16 mouse cellular contexts compared by ENCODE assay signal in genomic region chr1:87580824-87581223, GRCm38 (mm10). TPM values are rescaled to one million over a fixed set of nuclear protein-coding genes. Genes with fewer than 3 reads are reported as not detected.
DNase-seq lines count a peak whose midpoint lies in the region; ATAC-seq and TF ChIP-seq lines count a peak whose summit lies in the region.
"Had no signal": no experiment of that assay in that cellular context is flagged by ENCODE, and none has a peak within 500 bp of the region (broad histone marks: within the 10 kb centered on the region; RNA-seq: fewer than 3 reads in every experiment).

No protein-coding gene starts in this region.

- no peak overlapping the region for H3K4me2 ChIP-seq in CH12.LX (ENCODE audit: insufficient read depth, low read depth, poor library complexity, severe bottlenecking)
- no peak overlapping the region for H3K4me2 ChIP-seq in midbrain, embryonic 12.5 days (replicated peaks)
- H3K4me2 ChIP-seq: embryonic facial prominence, embryonic 15.5 days; heart, embryonic 15.5 days; liver, embryonic 15.5 days; stomach, embryonic 15.5 days had no signal

- TF ChIP-seq EP300 in CH12.LX (IDR thresholded peaks at IDR 0.05; ENCODE audit: low read length), result no peak

- H3K4me1 ChIP-seq in CH12.LX (ENCODE audit: control insufficient read depth in 1 of 2, insufficient read depth in 2 of 2), result peaks cover 0 to 8% of the 10 kb centered on the region in 2 experiments; a peak in 2 of 4 replicates
- H3K4me1 ChIP-seq in midbrain, embryonic 12.5 days, result peaks cover 4% of the 10 kb centered on the region
- H3K4me1 ChIP-seq: embryonic facial prominence, embryonic 15.5 days; limb, embryonic 10.5 days; liver, embryonic 15.5 days; stomach, embryonic 15.5 days had no signal

- no peak overlapping the region for H3K9ac ChIP-seq in CH12.LX (ENCODE audit: insufficient read depth, low read depth)
- no peak overlapping the region for H3K9ac ChIP-seq in midbrain, embryonic 12.5 days (replicated peaks)
- H3K9ac ChIP-seq: embryonic facial prominence, embryonic 15.5 days; heart, embryonic 15.5 days; liver, embryonic 15.5 days; stomach, embryonic 15.5 days had no signal

- peak in 1 of 2 experiments; percentile 33; a peak in 2 of 4 replicates for TF ChIP-seq CTCF in CH12.LX (conservative IDR thresholded peaks at IDR 0.05 in 1 of 2, IDR thresholded peaks at IDR 0.05 in 1 of 2; ENCODE audit: low read depth in 2 of 2, low read length in 2 of 2)

- H3K27me3 ChIP-seq in CH12.LX (replicated peaks), result peaks cover 2% of the 10 kb centered on the region
- H3K27me3 ChIP-seq in midbrain, embryonic 12.5 days, result peaks cover 12% of the 10 kb centered on the region; the same call in 1 of the 2 replicates
- H3K27me3 ChIP-seq: embryonic facial prominence, embryonic 15.5 days; heart, embryonic 15.5 days; stomach, embryonic 15.5 days had no signal

- WGBS in midbrain, embryonic 12.5 days, result 1% methylated on average over 3 of the region's 3 CpGs

- DNase-seq in 416B (ENCODE audit: low read depth), result peak; percentile 31
- peak; percentile 18 for DNase-seq in CH12.LX (ENCODE audit: extremely low read depth)
- DNase-seq in embryo, embryonic 10.5 days (ENCODE audit: low spot score), result peak; percentile 59
- no peak for DNase-seq in ovary, adult 18-20 months (ENCODE audit: low spot score)
- no peak for DNase-seq in lung, postnatal 4 days
- no peak for DNase-seq in ovary, postnatal 36 days (ENCODE audit: low spot score)
- DNase-seq: adrenal gland, postnatal 14 days; cerebellum, adult 8-10 months had no signal

- dilution Hi-C loops in CH12.LX (cut with MboI; ENCODE audit: extremely low pct_ligation_motif_present, extremely low pct_unique_long_range_greater_than_20kb, low sequenced_read_pairs), result no loop called here

- H3K36me3 ChIP-seq in CH12.LX (replicated peaks in 1 of 2; ENCODE audit: control insufficient read depth in 1 of 2, insufficient read depth in 1 of 2, low read length in 1 of 2), result no peaks in the 10 kb centered on the region
- no peaks in the 10 kb centered on the region for H3K36me3 ChIP-seq in midbrain, embryonic 12.5 days
- H3K36me3 ChIP-seq: embryonic facial prominence, embryonic 15.5 days; heart, embryonic 15.5 days; limb, embryonic 10.5 days; liver, embryonic 15.5 days; stomach, embryonic 15.5 days had no signal

- H3K4me3 ChIP-seq in CH12.LX (replicated peaks in 1 of 3; ENCODE audit: low read depth in 2 of 3, low read length in 2 of 3, poor library complexity in 1 of 3), result no peak overlapping the region
- H3K4me3 ChIP-seq in midbrain, embryonic 12.5 days, result no peak overlapping the region
- H3K4me3 ChIP-seq: embryonic facial prominence, embryonic 15.5 days; heart, embryonic 15.5 days; limb, embryonic 10.5 days; liver, embryonic 15.5 days; stomach, embryonic 15.5 days had no signal

- H3K79me2 ChIP-seq in CH12.LX (replicated peaks; ENCODE audit: control insufficient read depth, extremely low read depth, insufficient read depth, poor library complexity, severe bottlenecking), result no peaks in the 10 kb centered on the region

- no peak for TF ChIP-seq POLR2A in CH12.LX (IDR thresholded peaks at IDR 0.05; ENCODE audit: low read depth, low read length)

- no peak overlapping the region for H3K27ac ChIP-seq in CH12.LX (ENCODE audit: insufficient read depth, low read depth)
- H3K27ac ChIP-seq in midbrain, embryonic 12.5 days (replicated peaks), result no peak overlapping the region
- H3K27ac ChIP-seq: embryonic facial prominence, embryonic 15.5 days; heart, embryonic 15.5 days; kidney, postnatal 0 days; limb, embryonic 10.5 days; liver, embryonic 15.5 days; macrophage; stomach, embryonic 15.5 days had no signal

- H3K9me3 ChIP-seq in CH12.LX (replicated peaks; ENCODE audit: low read length), result no peaks in the 10 kb centered on the region
- no peaks in the 10 kb centered on the region for H3K9me3 ChIP-seq in midbrain, embryonic 12.5 days
- H3K9me3 ChIP-seq: embryonic facial prominence, embryonic 15.5 days; heart, embryonic 15.5 days; limb, embryonic 10.5 days; liver, embryonic 15.5 days; stomach, embryonic 15.5 days had no signal

- in situ Hi-C loops in CH12.LX (cut with MboI; ENCODE audit: low pct_ligation_motif_present, low pct_unique_long_range_greater_than_20kb, low sequenced_read_pairs), result no loop called here

- peak; percentile 52; the same call in 1 of the 2 replicates for ATAC-seq in midbrain, embryonic 12.5 days (ENCODE audit: low FRiP score, low read depth)

- peak; percentile 31 for TF ChIP-seq RAD21 in CH12.LX (IDR thresholded peaks at IDR 0.05; ENCODE audit: low read depth, low read length)

TF ChIP-seq in CH12.LX, 34 proteins besides CTCF, POLR2A, EP300 and RAD21:
- TF ChIP-seq SMC3 (IDR thresholded peaks at IDR 0.05; ENCODE audit: low read depth, low read length) (peak; percentile 13), ZKSCAN1 (IDR thresholded peaks at IDR 0.05; ENCODE audit: borderline replicate concordance, low read depth, low read length) (no peak)
TF ChIP-seq in CH12.LX: peak in this region for 1.

RNA-seq across cellular contexts. Expression of gene Ngef, which starts 7.2 kb away (rescaled TPM):
- total RNA-seq in CH12.LX (2012; rRNA removed) (0.04 TPM in 1 of 2 replicates, not detected in the other), CH12.LX (2014; rRNA removed) (not detected in 2 replicates)
- polyA plus RNA-seq in CH12.LX (2012; ENCODE audit: insufficient read length, low read depth), result not detected in 2 replicates
- 4.0 and 5.5 TPM in 2 replicates for polyA plus RNA-seq in midbrain, embryonic 12.5 days (2016; fragmentation: Nextera tagmentation; extraction: Ambion mirVana)
- polyA plus RNA-seq: macrophage had no signal

RNA-seq across cellular contexts. Expression of gene Inpp5d, which starts 39.3 kb away (rescaled TPM):
- total RNA-seq in CH12.LX (2012; rRNA removed) (80.9 and 97.1 TPM in 2 replicates), CH12.LX (2014; rRNA removed) (106 and 112 TPM in 2 replicates)
- polyA plus RNA-seq in CH12.LX (2012; ENCODE audit: insufficient read length, low read depth), result 109 TPM in 2 replicates
- 2.9 and 3.0 TPM in 2 replicates for polyA plus RNA-seq in midbrain, embryonic 12.5 days (2016; fragmentation: Nextera tagmentation; extraction: Ambion mirVana)

Comparison
In these comparisons a context has a peak if more than half of its experiments do, and no peak if none do; other contexts are left out.
1. DNase-seq: peak in 416B (single experiment), CH12.LX (single experiment) and embryo, embryonic 10.5 days (single experiment); none in ovary, adult 18-20 months (single experiment), lung, postnatal 4 days (0 of 2) and ovary, postnatal 36 days (single experiment).
2. RNA of gene Inpp5d, which starts 39.3 kb away (polyA plus RNA-seq): 109 TPM in CH12.LX; 2.9 to 3.0 TPM in midbrain, embryonic 12.5 days; every median in the first group is over 10 times any median in the second.